Mouse (Mus musculus): Measurements from ENCODE around the gene Fgfr3.

GRCm38 (mm10) chr5:33698669-33699068 is 22.8 kb upstream of the Fgfr3 start:
- no peak for TF ChIP-seq CTCF (IDR thresholded peaks at IDR 0.05; ENCODE audit: control insufficient read depth, insufficient read depth, insufficient replicate concordance, low read depth, low read length)
- no peak for TF ChIP-seq POLR2A (IDR thresholded peaks at IDR 0.05; ENCODE audit: control insufficient read depth, low read depth, low read length)

All from testis, adult 2 months (tissue).